Mouse (Mus musculus): ENCODE measurements around the gene Upk3b. TPM values are rescaled to one million over a fixed set of nuclear protein-coding genes. Genes with fewer than 3 reads are reported as not detected.

Gene Upk3b
- total RNA-seq, 2 experiments from 2014 or later, result not detected

Other genes with a start within 250 kb of the Upk3b start
- 10 to 100 TPM; 85.4 to 98.1 TPM for gene Srrm3, start 231.6 kb upstream of the Upk3b start, total RNA-seq (2021)
- gene Hspb1, start 150.6 kb upstream of the Upk3b start, total RNA-seq (2021), result 10 to 100 TPM; 16.9 to 19.7 TPM
- 1,000 to 10,000 TPM; 1,217 to 1,308 TPM for gene Ywhag, start 103.9 kb upstream of the Upk3b start, total RNA-seq (2021)
- 1 to 10 TPM; 2.0 to 2.3 TPM for gene Ssc4d, start 64.0 kb upstream of the Upk3b start, total RNA-seq (2021)
- gene Zp3, start 58.4 kb upstream of the Upk3b start, total RNA-seq (2021), result not detected
- 1 to 10 TPM; 8.5 to 8.7 TPM for gene Dtx2, start 43.7 kb upstream of the Upk3b start, total RNA-seq (2021)
- gene Upk3bl, start 16.0 kb downstream of the Upk3b start, total RNA-seq (2021), result not detected
- 1 to 10 TPM; 3.5 to 5.0 TPM for gene Rasa4, start 45.4 kb downstream of the Upk3b start, total RNA-seq (2021)
- 10 to 100 TPM; 71.5 to 83.9 TPM for gene Polr2j, start 78.1 kb downstream of the Upk3b start, total RNA-seq (2021)
- 10 to 100 TPM; 13.3 TPM for gene Lrwd1, start 97.6 kb downstream of the Upk3b start, total RNA-seq (2021)
- gene Alkbh4, start 97.7 kb downstream of the Upk3b start, total RNA-seq (2021), result 1 to 10 TPM; 8.1 to 9.4 TPM
- gene Orai2, start 132.2 kb downstream of the Upk3b start, total RNA-seq (2021), result 10 to 100 TPM; 57.1 to 60.1 TPM
- 10 to 100 TPM; 36.8 to 37.1 TPM for gene Prkrip1, start 160.5 kb downstream of the Upk3b start, total RNA-seq (2021)
- 1 to 10 TPM; 7.2 to 8.2 TPM for gene Sh2b2, start 208.1 kb downstream of the Upk3b start, total RNA-seq (2021)

Data from left cerebral cortex, postnatal 25 days (tissue).